Mouse (Mus musculus) natural killer cell, adult 2 months (primary cell): ENCODE results near the gene Gucd1.
A peak's percentile ranks its signal among the peaks of the same experiment; 100 is the strongest.

Source experiments
- DNase-seq, 2 experiments: peaks; one replicate each; pipeline ENCODE4 v3.0.0; 2022; ENCODE audit warnings: low spot score in 2 of 2

The Gucd1 gene

DNA sequence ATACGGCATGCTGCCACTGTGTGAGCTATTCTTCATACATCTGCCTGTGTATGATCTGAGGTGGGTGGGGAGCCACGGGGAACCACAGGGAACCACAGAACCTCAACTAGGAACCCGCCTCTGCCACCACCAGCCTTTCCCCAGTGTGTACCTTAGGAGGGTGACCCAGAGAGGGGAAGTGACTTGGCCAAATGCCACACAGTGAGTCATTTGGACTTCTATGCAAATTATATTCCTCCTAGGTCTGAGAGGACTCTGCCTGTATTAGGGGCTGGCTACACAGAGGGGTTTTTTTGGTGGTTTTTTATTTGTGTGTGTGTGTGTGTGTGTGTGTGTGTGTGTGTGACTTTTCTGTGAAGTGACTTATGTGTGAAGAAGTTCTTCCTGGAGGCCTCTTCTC, 191.2 kb downstream of the Gucd1 start:
- DNase-seq, result peak; percentile 91 to 95

GRCm38 (mm10) chr10:75325821-75326220, 192.0 kb downstream of the Gucd1 start:
- DNase-seq, result no peak

DNA sequence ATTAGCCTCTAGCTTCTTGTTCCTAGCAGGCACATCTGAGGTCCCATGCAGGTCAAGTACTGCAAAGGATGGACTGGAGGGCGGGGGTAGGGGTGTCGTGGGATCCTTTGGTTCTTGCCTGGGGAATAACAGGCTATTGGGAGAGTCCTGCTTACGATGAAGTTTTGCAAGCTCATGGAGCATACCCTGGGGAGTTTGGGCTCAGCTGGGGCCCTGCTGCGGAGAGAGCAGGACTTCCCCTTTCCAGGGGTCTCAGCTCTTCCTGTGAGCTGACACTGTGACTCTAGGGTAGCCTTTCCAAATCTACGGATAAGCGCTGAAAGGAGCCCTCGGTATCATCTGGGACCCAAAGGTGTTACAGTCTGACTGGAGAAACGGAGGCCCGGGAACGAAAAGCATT, 193.4 kb downstream of the Gucd1 start:
- DNase-seq, result no peak

GRCm38 (mm10) chr10:75323986-75324385, 193.8 kb downstream of the Gucd1 start:
- DNase-seq, result no peak

- no peak for DNase-seq
Measured at GRCm38 (mm10) chr10:75322966-75323365, 194.8 kb downstream of the Gucd1 start.

- DNase-seq, result peak; percentile 71 to 74
Measured at GRCm38 (mm10) chr10:75320321-75320720, 197.5 kb downstream of the Gucd1 start.

DNA sequence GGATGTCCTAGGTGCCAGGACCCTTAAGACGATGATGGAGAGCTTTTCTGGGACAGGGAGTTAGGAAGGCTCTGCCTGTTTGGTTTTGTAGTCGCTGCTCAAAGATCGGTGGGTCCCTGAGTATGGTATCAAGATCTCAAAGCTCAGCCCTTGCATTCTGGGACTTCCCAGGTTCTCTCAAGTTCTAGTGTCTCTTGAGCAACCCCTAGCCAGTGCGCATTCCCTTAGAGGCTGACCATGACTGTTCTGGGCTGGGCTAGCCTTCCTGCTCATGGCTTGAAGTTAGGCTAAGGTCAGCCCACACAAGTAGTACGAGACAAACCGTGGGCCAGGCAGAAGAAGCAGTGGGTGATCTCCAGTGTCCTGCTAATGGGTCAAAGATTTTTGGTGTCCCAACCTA, 199.6 kb downstream of the Gucd1 start:
- DNase-seq, result peak; percentile 29 to 51

- DNase-seq, result peak; percentile 73 to 76
Measured at GRCm38 (mm10) chr10:75316908-75317761, 200.6 kb downstream of the Gucd1 start.

GRCm38 (mm10) chr10:75316872-75316907, 201.1 kb downstream of the Gucd1 start, which contains the start of gene Adora2a:
Adora2a (plus strand) TSS chr10:75316877.
- DNase-seq, result no peak

- peak; percentile 42 to 57 for DNase-seq
Measured at GRCm38 (mm10) chr10:75316472-75316871, 201.3 kb downstream of the Gucd1 start.

GRCm38 (mm10) chr10:75315756-75316155, 202.0 kb downstream of the Gucd1 start:
- no peak for DNase-seq

DNA sequence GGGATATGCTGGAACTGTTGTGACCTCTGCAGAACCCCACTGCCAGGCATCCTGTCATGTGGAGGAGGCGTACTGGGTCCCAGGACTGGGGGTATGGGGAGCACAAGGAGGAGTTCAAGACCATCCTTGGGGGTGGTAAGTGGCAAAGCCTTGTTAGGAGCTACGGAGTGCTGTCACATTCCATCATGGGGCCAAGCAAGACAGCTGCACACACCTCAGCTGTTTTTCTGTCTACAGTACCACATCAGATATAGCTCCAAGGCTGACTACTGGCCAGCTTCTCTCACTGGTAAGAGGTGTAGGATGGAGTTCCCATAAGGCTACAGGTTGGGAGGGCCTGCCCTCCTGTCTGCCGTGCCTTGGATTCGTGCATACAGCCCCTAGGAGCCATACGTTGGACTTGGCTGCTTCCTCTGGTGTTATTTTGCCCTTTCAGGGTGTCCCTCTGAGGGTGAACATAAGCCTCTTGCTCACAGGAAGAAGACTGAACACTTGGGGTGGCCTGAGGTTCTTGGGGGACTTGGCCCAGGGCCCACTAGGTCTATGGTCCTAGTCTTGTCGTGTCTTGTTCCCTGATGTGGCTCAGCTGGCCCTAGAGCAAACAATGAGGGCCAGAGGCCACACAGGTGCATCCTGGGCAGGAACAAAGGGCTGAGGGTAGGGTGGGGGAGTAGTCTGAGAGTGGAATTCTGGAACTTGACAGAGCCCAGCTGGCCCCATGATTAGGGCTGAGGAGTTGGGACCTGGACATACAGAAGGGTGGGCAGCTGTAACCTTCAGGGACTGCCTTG, 203.4 kb downstream of the Gucd1 start:
- no peak for DNase-seq

DNA sequence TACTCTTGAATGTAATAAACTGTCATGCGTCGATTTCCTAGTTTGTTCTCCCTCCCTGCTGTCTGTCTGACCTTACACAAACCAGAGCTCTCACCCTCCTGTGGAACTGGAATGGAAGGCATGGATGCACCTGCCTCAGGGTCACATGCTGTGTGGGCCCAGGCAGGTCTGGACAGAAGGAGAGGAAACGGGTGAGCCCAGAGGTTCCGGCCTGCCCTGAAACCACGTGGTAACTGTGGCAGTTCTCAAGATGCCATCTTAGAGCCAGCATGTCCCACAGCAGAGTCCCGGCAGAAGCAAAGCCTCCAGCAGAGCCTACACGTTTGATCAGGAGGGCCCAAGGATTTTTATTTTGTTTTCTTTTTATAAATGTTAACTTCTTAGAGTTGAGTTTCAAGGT, 205.4 kb downstream of the Gucd1 start:
- no peak for DNase-seq

DNA sequence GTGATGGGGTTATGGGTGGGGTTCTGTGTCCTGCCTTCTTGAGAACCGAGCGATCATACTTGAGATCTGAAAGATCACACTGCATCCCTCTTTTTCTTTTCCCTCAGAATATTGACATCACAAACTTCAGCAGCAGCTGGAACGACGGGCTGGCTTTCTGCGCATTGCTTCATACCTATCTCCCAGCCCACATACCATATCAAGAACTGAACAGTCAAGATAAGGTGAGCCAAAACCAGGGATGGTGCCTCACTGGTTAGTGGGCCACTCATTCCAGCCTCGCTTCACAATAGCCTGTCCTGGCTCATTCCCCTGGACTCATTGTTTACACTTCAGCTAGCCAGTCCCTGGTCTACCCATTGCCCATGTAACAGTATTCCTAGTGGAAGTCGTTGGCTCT, 210.6 kb downstream of the Gucd1 start:
- DNase-seq, result no peak

DNA sequence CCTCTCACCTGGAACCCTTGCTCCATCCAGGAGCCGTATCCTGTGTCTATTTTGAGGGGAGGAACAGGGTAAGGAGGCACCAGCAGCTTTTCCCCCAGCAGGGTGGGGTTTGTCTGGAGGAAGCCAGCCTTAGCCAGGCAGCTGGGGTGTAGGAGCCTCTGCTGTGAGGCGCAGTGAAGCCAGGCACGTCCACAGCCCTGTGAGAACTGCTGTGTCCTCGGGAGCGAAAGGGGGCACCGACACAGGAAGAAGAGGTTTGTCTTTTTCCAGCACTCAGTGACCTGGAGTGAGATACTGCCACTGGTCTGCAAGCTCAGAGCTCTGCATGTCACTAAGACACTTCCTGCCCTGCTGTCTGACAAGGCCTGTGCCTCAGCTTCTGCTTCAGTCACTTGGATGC, 213.4 kb downstream of the Gucd1 start:
- peak; percentile 33 to 53 for DNase-seq

DNA sequence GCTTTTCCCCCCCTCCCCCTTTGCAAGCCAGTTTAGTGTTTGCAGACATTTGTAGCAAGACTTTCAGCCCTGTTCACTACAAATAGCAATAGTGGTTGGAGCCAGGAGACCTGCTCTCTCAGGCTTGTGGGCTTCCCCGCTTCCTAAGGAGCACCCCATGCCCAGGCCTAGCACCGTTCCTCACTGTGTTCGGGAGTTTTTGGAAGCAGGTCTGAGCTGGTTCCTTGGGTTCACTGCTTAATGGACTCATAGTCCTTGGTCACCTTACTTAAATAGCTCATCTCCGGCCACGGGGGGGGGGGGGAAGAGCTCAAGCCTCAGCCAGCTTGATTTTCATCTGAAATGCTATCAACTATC, 213.7 kb downstream of the Gucd1 start:
- no peak for DNase-seq

GRCm38 (mm10) chr10:75303324-75304048, 214.3 kb downstream of the Gucd1 start:
- peak; percentile 78 to 83 for DNase-seq

DNA sequence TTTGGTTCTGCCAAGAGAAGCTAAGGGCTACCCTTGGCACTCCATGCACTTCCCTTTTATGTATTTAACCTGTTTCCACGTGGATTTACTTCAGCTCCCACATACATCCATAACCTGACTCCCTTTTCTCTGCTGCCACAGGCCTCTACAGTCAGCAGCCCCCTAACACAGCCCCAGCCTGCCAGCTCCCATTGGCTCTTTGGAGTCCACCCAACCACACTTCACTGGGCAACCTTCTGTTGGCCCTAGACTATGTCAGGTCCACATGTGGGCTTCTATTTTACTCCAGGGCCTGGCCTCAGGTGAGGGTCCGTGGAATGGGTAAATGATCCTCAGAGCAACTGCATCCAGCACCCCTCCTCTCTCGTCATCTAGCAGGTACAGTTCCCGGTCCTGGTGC, 215.2 kb downstream of the Gucd1 start:
- no peak for DNase-seq

GRCm38 (mm10) chr10:75301937-75302336, 215.8 kb downstream of the Gucd1 start:
- DNase-seq, result no peak

DNA sequence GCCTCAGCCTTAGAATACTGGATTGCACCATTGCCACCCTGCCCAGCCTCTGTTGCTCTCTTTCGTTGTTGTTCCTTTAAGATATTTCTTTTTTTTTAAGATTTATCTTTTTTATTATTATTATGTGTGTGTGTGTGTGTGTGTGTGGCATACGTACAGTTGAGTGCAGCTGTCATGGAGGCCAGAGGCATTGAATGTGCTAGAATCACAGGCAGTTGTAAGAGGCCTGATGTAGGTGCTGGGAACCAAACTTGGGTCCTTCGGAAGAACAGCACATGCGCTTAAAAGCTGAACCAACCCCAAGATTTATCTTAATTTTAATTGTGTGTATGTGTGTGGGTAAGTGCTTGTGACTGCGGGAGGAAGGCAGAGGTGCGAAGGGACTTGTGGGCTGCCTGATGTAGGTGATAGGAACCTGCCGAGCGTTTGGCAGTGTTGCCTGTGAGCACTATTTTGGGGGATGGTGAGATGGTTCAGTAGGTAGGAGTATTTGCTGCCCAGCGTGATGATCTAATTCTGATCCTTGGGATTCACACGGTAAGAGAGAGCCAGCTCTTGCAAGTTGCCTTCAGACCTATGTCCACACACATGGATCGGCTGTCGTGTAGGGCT, 216.5 kb downstream of the Gucd1 start:
- DNase-seq, result peak in 1 of 2 experiments; percentile 58
